Mouse (Mus musculus): ENCODE results near the gene Mrpl27.
"Not testable (repeated sequence)": the region's sequence is repeated elsewhere in the genome, so short reads cannot be mapped to it uniquely, and the experiment has no call there.

GRCm38 (mm10) chr11:94651241-94651640 lies 2.3 kb upstream of the Mrpl27 start:
- TF ChIP-seq CTCF (IDR thresholded peaks at IDR 0.05; ENCODE audit: borderline replicate concordance, extremely low read depth, insufficient read depth, insufficient read length); POLR2A (IDR thresholded peaks at IDR 0.05; ENCODE audit: borderline replicate concordance, extremely low read depth, insufficient read depth, insufficient read length, poor library complexity, severe bottlenecking): not testable (repeated sequence)

All from brain, embryonic 14.5 days (tissue).